Mouse (Mus musculus): Measurements from ENCODE around the gene Gm3149.
"Not testable (repeated sequence)": the region's sequence is repeated elsewhere in the genome, so short reads cannot be mapped to it uniquely, and the experiment has no call there.

Gm3149 gene

GRCm38 (mm10) chr14:4316983-4317382 lies at the start of gene Gm3149:
TSS of gene Gm3149 (plus strand) at chr14:4317283.
- DNase-seq (ENCODE audit: low spot score): not testable (repeated sequence)

- DNase-seq (ENCODE audit: low spot score): not testable (repeated sequence)
These were observed 47.7 kb upstream of the Gm3149 start for GRCm38 (mm10) chr14:4269238-4269950.

GRCm38 (mm10) chr14:4279828-4280227 lies 37.3 kb upstream of the Gm3149 start:
- DNase-seq (ENCODE audit: low spot score): not testable (repeated sequence)

GRCm38 (mm10) chr14:4334476-4335080 lies 17.5 kb downstream of the Gm3149 start, which contains the start of gene 2610042L04Rik:
TSS of gene 2610042L04Rik (plus strand) at chr14:4334763.
- not testable (repeated sequence) for DNase-seq (ENCODE audit: low spot score)

GRCm38 (mm10) chr14:4335506-4335905 lies 18.4 kb downstream of the Gm3149 start:
- not testable (repeated sequence) for DNase-seq (ENCODE audit: low spot score)

GRCm38 (mm10) chr14:4368991-4369390 lies 51.9 kb downstream of the Gm3149 start:
- not testable (repeated sequence) for DNase-seq (ENCODE audit: low spot score)

- DNase-seq (ENCODE audit: low spot score): not testable (repeated sequence)
These were observed 52.6 kb downstream of the Gm3149 start for GRCm38 (mm10) chr14:4369691-4370090.
